Mouse (Mus musculus) layer of hippocampus, postnatal 25 days (tissue): ENCODE measurements around the gene Hyls1. TPM values are rescaled to one million over a fixed set of nuclear protein-coding genes. Genes with fewer than 3 reads are reported as not detected.

Experiments used
- total RNA-seq, 2 experiments: library from RNA; stranded (reverse); gene quantifications; 2 replicates each; pipeline ENCODE4 v1.2.3; 2021

Gene Hyls1
- total RNA-seq, 2 experiments from 2014 or later: 12.9 to 13.1 TPM

Other genes starting within 250 kb of the Hyls1 start
- 10 to 100 TPM in 1 of 2 experiments, 1 to 10 TPM in 1; 9.5 to 15.8 TPM for gene Cdon, start 149.3 kb downstream of the Hyls1 start, total RNA-seq
- gene Gm1113, start 52.1 kb downstream of the Hyls1 start, total RNA-seq: not detected
- gene Ddx25, start 11.9 kb downstream of the Hyls1 start, total RNA-seq: 10 to 100 TPM; 14.1 to 14.9 TPM
- 10 to 100 TPM; 11.3 to 12.0 TPM for gene Pus3, start 11.8 kb downstream of the Hyls1 start, total RNA-seq
- gene Pate2, start 114 bp downstream of the Hyls1 start, total RNA-seq: 1 to 10 TPM in 1 of 2 experiments, under 1 TPM in 1; 0.62 to 1.5 TPM
- gene Pate4, start 41.5 kb upstream of the Hyls1 start, total RNA-seq: not detected
- gene Pate3, start 77.8 kb upstream of the Hyls1 start, total RNA-seq: not detected
- gene Pate1, start 117.0 kb upstream of the Hyls1 start, total RNA-seq: not detected
- not detected for gene Gm17677, start 170.7 kb upstream of the Hyls1 start, total RNA-seq
- not detected for gene Gm17727, start 207.7 kb upstream of the Hyls1 start, total RNA-seq
- not detected for gene Gm27235, start 219.7 kb upstream of the Hyls1 start, total RNA-seq
- gene D730048I06Rik, start 219.7 kb upstream of the Hyls1 start, total RNA-seq: not detected